Mouse (Mus musculus) lung, postnatal 10 days (tissue): ENCODE data around the gene Car2.

Experiments
- DNase-seq: peaks from one replicate; pipeline ENCODE4 v3.0.0; 2021

The Car2 gene

GRCm38 (mm10) chr3:14948067-14948800 lies 62.2 kb downstream of the Car2 start:
- DNase-seq = peak; percentile 71

- no peak for DNase-seq
Measured at GRCm38 (mm10) chr3:14950031-14950430, 64.0 kb downstream of the Car2 start.
